Mouse (Mus musculus): ENCODE data around the gene Ppp1r12c.

Ppp1r12c gene

DNA sequence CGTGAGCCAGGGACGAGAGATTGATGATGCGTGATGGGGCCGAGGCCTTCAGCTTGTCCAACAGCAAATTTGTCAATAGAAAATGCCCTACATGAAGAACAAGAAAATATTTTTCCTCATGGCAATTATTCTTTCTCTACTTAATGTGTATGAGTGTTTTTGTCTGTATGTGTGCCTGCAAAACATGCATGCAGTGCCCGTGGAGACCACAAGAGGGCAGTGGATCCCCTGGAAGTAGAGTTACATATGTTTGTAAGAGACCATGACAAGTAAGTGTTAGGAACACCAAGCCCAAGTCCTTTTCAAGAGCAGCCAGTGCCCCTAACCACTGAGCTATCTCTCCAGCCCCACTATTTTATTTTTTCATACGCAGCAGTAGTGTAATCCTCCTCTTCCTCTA lies 69.9 kb downstream of the Ppp1r12c start:
- DNase-seq (ENCODE audit: low spot score), result peak; percentile 30
